Comparison of ENCODE assay signal across 8 mouse cellular contexts in genomic region chr11:98741622-98742396, GRCm38 (mm10). TPM values are rescaled to one million over a fixed set of nuclear protein-coding genes. Genes with fewer than 3 reads are reported as not detected.
DNase-seq lines count a peak whose midpoint lies in the region; ATAC-seq lines count a peak whose summit lies in the region.

No protein-coding gene starts in this region.

- no peaks in the 10 kb centered on the region for H3K27me3 ChIP-seq in hindbrain, embryonic 16.5 days (replicated peaks; ENCODE audit: control insufficient read depth, insufficient read depth, low read length)
- no peaks in the 10 kb centered on the region for H3K27me3 ChIP-seq in limb, embryonic 11.5 days (ENCODE audit: control insufficient read depth, insufficient read depth, low read length)
- H3K27me3 ChIP-seq in midbrain, embryonic 11.5 days (ENCODE audit: control insufficient read depth, insufficient read depth, low read length) = no peaks in the 10 kb centered on the region

- WGBS in hindbrain, embryonic 16.5 days = under 1% methylated on average over 57 of the region's 86 CpGs
- WGBS in limb, embryonic 11.5 days = under 1% methylated on average over 75 of the region's 86 CpGs
- WGBS in midbrain, embryonic 11.5 days = under 1% methylated on average over 75 of the region's 86 CpGs

- H3K9me3 ChIP-seq in hindbrain, embryonic 16.5 days (ENCODE audit: control insufficient read depth, low read length) = no peaks in the 10 kb centered on the region
- H3K9me3 ChIP-seq in limb, embryonic 11.5 days (ENCODE audit: control insufficient read depth, low read length) = no peaks in the 10 kb centered on the region
- no peaks in the 10 kb centered on the region for H3K9me3 ChIP-seq in midbrain, embryonic 11.5 days (ENCODE audit: control insufficient read depth, low read length)

- DNase-seq in heart, adult 11 months = peak; percentile 98
- no peak for DNase-seq in heart, adult 8-10 months (ENCODE audit: low spot score)
- peak; percentile 75 for DNase-seq in cerebellum, adult 9-10 months
- DNase-seq in frontal cortex, postnatal 10 days (ENCODE audit: low spot score in 2 of 2) = peak; percentile 54 to 81
- DNase-seq in limb, embryonic 11.5 days (ENCODE audit: low spot score) = peak; percentile 85
- peak; percentile 98 for DNase-seq in midbrain, embryonic 11.5 days (ENCODE audit: low spot score, missing footprints)
- DNase-seq in spleen, postnatal 36 days (ENCODE audit: low spot score in 2 of 2) = peak; percentile 66 to 77

- H3K27ac ChIP-seq in hindbrain, embryonic 16.5 days (ENCODE audit: low read depth, low read length) = peak overlapping the region; percentile 100
- H3K27ac ChIP-seq in limb, embryonic 11.5 days (replicated peaks; ENCODE audit: low read depth, low read length) = peak overlapping the region; percentile 82
- H3K27ac ChIP-seq in midbrain, embryonic 11.5 days (ENCODE audit: low read depth, low read length) = peak overlapping the region; percentile 93

- ATAC-seq in hindbrain, embryonic 16.5 days = peak; percentile 68
- ATAC-seq in limb, embryonic 11.5 days (ENCODE audit: insufficient number of reproducible peaks, low FRiP score, low TSS enrichment, low read depth) = peak; percentile 55
- ATAC-seq in midbrain, embryonic 11.5 days (ENCODE audit: low FRiP score) = peak; percentile 78

- H3K36me3 ChIP-seq in hindbrain, embryonic 16.5 days (ENCODE audit: control insufficient read depth, insufficient read depth, low read length) = no peaks in the 10 kb centered on the region
- H3K36me3 ChIP-seq in limb, embryonic 11.5 days (ENCODE audit: control insufficient read depth, insufficient read depth, low read length) = no peaks in the 10 kb centered on the region
- no peaks in the 10 kb centered on the region for H3K36me3 ChIP-seq in midbrain, embryonic 11.5 days (ENCODE audit: control insufficient read depth, insufficient read depth, low read length)

- peak overlapping the region; percentile 91 for H3K4me2 ChIP-seq in hindbrain, embryonic 16.5 days (ENCODE audit: low read length)
- peak overlapping the region; percentile 70 for H3K4me2 ChIP-seq in limb, embryonic 11.5 days (ENCODE audit: low read depth, severe bottlenecking)
- peak overlapping the region; percentile 53 for H3K4me2 ChIP-seq in midbrain, embryonic 11.5 days

- peak overlapping the region; percentile 99 for H3K9ac ChIP-seq in hindbrain, embryonic 16.5 days (ENCODE audit: low read depth, low read length)
- H3K9ac ChIP-seq in limb, embryonic 11.5 days (ENCODE audit: low read length) = peak overlapping the region; percentile 82
- peak overlapping the region; percentile 90 for H3K9ac ChIP-seq in midbrain, embryonic 11.5 days (ENCODE audit: low read length)

- peaks cover 50% of the 10 kb centered on the region for H3K4me1 ChIP-seq in hindbrain, embryonic 16.5 days (ENCODE audit: control insufficient read depth, insufficient read depth, low read depth, low read length)
- peaks cover 47% of the 10 kb centered on the region for H3K4me1 ChIP-seq in limb, embryonic 11.5 days (ENCODE audit: control insufficient read depth, insufficient read depth, low read length)
- peaks cover 54% of the 10 kb centered on the region for H3K4me1 ChIP-seq in midbrain, embryonic 11.5 days (ENCODE audit: control insufficient read depth, insufficient read depth, low read length)

- peak overlapping the region; percentile 85 for H3K4me3 ChIP-seq in hindbrain, embryonic 16.5 days (ENCODE audit: low read length)
- peak overlapping the region; percentile 86 for H3K4me3 ChIP-seq in limb, embryonic 11.5 days (ENCODE audit: low read depth, low read length)
- peak overlapping the region; percentile 73 for H3K4me3 ChIP-seq in midbrain, embryonic 11.5 days (ENCODE audit: low read depth, low read length)

RNA-seq across cellular contexts. Expression of gene Thra, which starts 1.4 kb away (rescaled TPM):
- total RNA-seq in heart, adult 8-10 months (2022) = 10 to 100 TPM; 92.5 to 98.4 (median 95.1) TPM
- 127 and 144 TPM in 2 replicates for polyA plus RNA-seq in hindbrain, embryonic 16.5 days (2015; fragmentation: Nextera tagmentation; extraction: Ambion mirVana)
- polyA plus RNA-seq in limb, embryonic 11.5 days (2014; fragmentation: Nextera tagmentation; extraction: Ambion mirVana) = 16.5 and 17.7 TPM in 2 replicates
- polyA plus RNA-seq in midbrain, embryonic 11.5 days (2014; fragmentation: Nextera tagmentation; extraction: Ambion mirVana) = 21.9 and 23.7 TPM in 2 replicates

RNA-seq across cellular contexts. Expression of gene Med24, which starts 12.6 kb away (rescaled TPM):
- 10 to 100 TPM; 44.4 to 49.9 (median 46.8) TPM for total RNA-seq in heart, adult 8-10 months (2022)
- 62.5 and 71.1 TPM in 2 replicates for polyA plus RNA-seq in hindbrain, embryonic 16.5 days (2015; fragmentation: Nextera tagmentation; extraction: Ambion mirVana)
- 68.0 and 69.2 TPM in 2 replicates for polyA plus RNA-seq in limb, embryonic 11.5 days (2014; fragmentation: Nextera tagmentation; extraction: Ambion mirVana)
- polyA plus RNA-seq in midbrain, embryonic 11.5 days (2014; fragmentation: Nextera tagmentation; extraction: Ambion mirVana) = 66.1 and 67.1 TPM in 2 replicates

RNA-seq across cellular contexts. Expression of gene Nr1d1, which starts 33.3 kb away (rescaled TPM):
- 100 to 1,000 TPM in 2 of 4 experiments, 10 to 100 TPM in 2; 81.4 to 121 (median 101) TPM for total RNA-seq in heart, adult 8-10 months (2022)
- polyA plus RNA-seq in hindbrain, embryonic 16.5 days (2015; fragmentation: Nextera tagmentation; extraction: Ambion mirVana) = 4.9 and 5.6 TPM in 2 replicates
- polyA plus RNA-seq in limb, embryonic 11.5 days (2014; fragmentation: Nextera tagmentation; extraction: Ambion mirVana) = 1.0 and 1.1 TPM in 2 replicates
- 0.93 and 1.2 TPM in 2 replicates for polyA plus RNA-seq in midbrain, embryonic 11.5 days (2014; fragmentation: Nextera tagmentation; extraction: Ambion mirVana)

RNA-seq across cellular contexts. Expression of gene Csf3, which starts 40.7 kb away (rescaled TPM):
- total RNA-seq in heart, adult 8-10 months (2022) = not detected
- polyA plus RNA-seq in hindbrain, embryonic 16.5 days (2015; fragmentation: Nextera tagmentation; extraction: Ambion mirVana) = not detected in 2 replicates
- 0.11 TPM in 1 of 2 replicates, not detected in the other for polyA plus RNA-seq in limb, embryonic 11.5 days (2014; fragmentation: Nextera tagmentation; extraction: Ambion mirVana)
- not detected in 2 replicates for polyA plus RNA-seq in midbrain, embryonic 11.5 days (2014; fragmentation: Nextera tagmentation; extraction: Ambion mirVana)

RNA-seq across cellular contexts. Expression of gene Msl1, which starts 53.5 kb away (rescaled TPM):
- 10 to 100 TPM; 72.1 to 84.3 (median 78.7) TPM for total RNA-seq in heart, adult 8-10 months (2022)
- 28.2 and 28.6 TPM in 2 replicates for polyA plus RNA-seq in hindbrain, embryonic 16.5 days (2015; fragmentation: Nextera tagmentation; extraction: Ambion mirVana)
- polyA plus RNA-seq in limb, embryonic 11.5 days (2014; fragmentation: Nextera tagmentation; extraction: Ambion mirVana) = 24.6 and 25.6 TPM in 2 replicates
- 24.0 and 25.1 TPM in 2 replicates for polyA plus RNA-seq in midbrain, embryonic 11.5 days (2014; fragmentation: Nextera tagmentation; extraction: Ambion mirVana)
